Mouse (Mus musculus) spleen, postnatal 4 days (tissue): ENCODE results near the gene Olfr965.
"Not testable (repeated sequence)": the region's sequence is repeated elsewhere in the genome, so short reads cannot be mapped to it uniquely, and the experiment has no call there.

Experiments
- DNase-seq, 2 experiments: peaks; one replicate each; pipeline ENCODE4 v3.0.0; 2022; ENCODE audit warnings: low spot score in 2 of 2

The Olfr965 gene

GRCm38 (mm10) chr9:39711053-39711452 is at the start of gene Olfr965:
TSS of gene Olfr965 (plus strand) at chr9:39711353.
- DNase-seq, result no peak

GRCm38 (mm10) chr9:39666905-39667304 is 44.2 kb upstream of the Olfr965 start, which contains the start of gene Olfr963:
TSS of gene Olfr963 (plus strand) at chr9:39667205.
- no peak for DNase-seq

GRCm38 (mm10) chr9:39669723-39670122 is 41.4 kb upstream of the Olfr965 start:
- no peak for DNase-seq

GRCm38 (mm10) chr9:39674820-39675219 is 36.3 kb upstream of the Olfr965 start:
- DNase-seq, result no peak

GRCm38 (mm10) chr9:39678557-39678956 is 32.6 kb upstream of the Olfr965 start:
- no peak for DNase-seq

- DNase-seq, result no peak
These were observed 31.9 kb upstream of the Olfr965 start for GRCm38 (mm10) chr9:39679280-39679679.

- not testable (repeated sequence) for DNase-seq
These were observed 10.0 kb upstream of the Olfr965 start for GRCm38 (mm10) chr9:39701123-39701522.

GRCm38 (mm10) chr9:39707017-39707416 is 4.1 kb upstream of the Olfr965 start, which contains the start of gene Olfr149:
TSS of gene Olfr149 (minus strand) at chr9:39707117.
- DNase-seq, result no peak

- DNase-seq, result no peak
These were observed 2.2 kb upstream of the Olfr965 start for GRCm38 (mm10) chr9:39708958-39709357.

- no peak for DNase-seq
These were observed 19.5 kb downstream of the Olfr965 start, which contains the start of gene Olfr150 for GRCm38 (mm10) chr9:39730678-39731077. TSS of gene Olfr150 (plus strand) at chr9:39730978.

GRCm38 (mm10) chr9:39740741-39741140 is 29.6 kb downstream of the Olfr965 start:
- no peak for DNase-seq

- no peak for DNase-seq
These were observed 34.8 kb downstream of the Olfr965 start, which contains the start of gene Olfr967 for GRCm38 (mm10) chr9:39745949-39746348. TSS of gene Olfr967 (plus strand) at chr9:39746249.

GRCm38 (mm10) chr9:39746428-39746827 is 35.3 kb downstream of the Olfr965 start:
- DNase-seq, result no peak
